Mouse (Mus musculus) c-Kit-negative CD71-positive TER-119-positive erythroid progenitor cells, embryonic 14.5 days (primary cell): ENCODE results near the gene Aff1.

ENCODE experiments used
- DNase-seq: peaks from one replicate; pipeline ENCODE4 v3.0.0-alpha.2; 2013; ENCODE audit warnings: low read depth, low spot score

The Aff1 gene

GRCm38 (mm10) chr5:103691624-103692530 lies at the start of gene Aff1:
Gene Aff1 (plus strand): TSS chr5:103692374.
- peak; percentile 78 for DNase-seq

- no peak for DNase-seq
Observed at GRCm38 (mm10) chr5:103644167-103644566, 48.0 kb upstream of the Aff1 start.

GRCm38 (mm10) chr5:103647320-103647719 lies 44.9 kb upstream of the Aff1 start:
- no peak for DNase-seq

GRCm38 (mm10) chr5:103654225-103654624 lies 37.9 kb upstream of the Aff1 start:
- DNase-seq = peak; percentile 27

GRCm38 (mm10) chr5:103654780-103655179 lies 37.4 kb upstream of the Aff1 start:
- DNase-seq = no peak

- DNase-seq = no peak
Observed at GRCm38 (mm10) chr5:103655346-103656118, 36.6 kb upstream of the Aff1 start, which contains the start of gene 1700016H13Rik. Gene 1700016H13Rik (minus strand): TSS chr5:103656010.

GRCm38 (mm10) chr5:103658921-103659320 lies 33.3 kb upstream of the Aff1 start:
- no peak for DNase-seq

- peak; percentile 32 for DNase-seq
Observed at GRCm38 (mm10) chr5:103659571-103659970, 32.6 kb upstream of the Aff1 start.

- DNase-seq = no peak
Observed at GRCm38 (mm10) chr5:103664932-103665331, 27.2 kb upstream of the Aff1 start.

- DNase-seq = no peak
Observed at GRCm38 (mm10) chr5:103665876-103666275, 26.3 kb upstream of the Aff1 start.

GRCm38 (mm10) chr5:103671858-103672257 lies 20.3 kb upstream of the Aff1 start:
- no peak for DNase-seq

GRCm38 (mm10) chr5:103673611-103674010 lies 18.6 kb upstream of the Aff1 start:
- no peak for DNase-seq

GRCm38 (mm10) chr5:103674482-103674881 lies 17.7 kb upstream of the Aff1 start:
- DNase-seq = no peak

GRCm38 (mm10) chr5:103676289-103676881 lies 15.8 kb upstream of the Aff1 start:
- DNase-seq = no peak

- DNase-seq = no peak
Observed at GRCm38 (mm10) chr5:103677894-103678293, 14.3 kb upstream of the Aff1 start.

GRCm38 (mm10) chr5:103678974-103679373 lies 13.2 kb upstream of the Aff1 start:
- no peak for DNase-seq

- DNase-seq = peak; percentile 70
Observed at GRCm38 (mm10) chr5:103680381-103680780, 11.8 kb upstream of the Aff1 start.

GRCm38 (mm10) chr5:103681824-103682223 lies 10.3 kb upstream of the Aff1 start:
- DNase-seq = no peak

GRCm38 (mm10) chr5:103689645-103690044 lies 2.5 kb upstream of the Aff1 start:
- DNase-seq = no peak

GRCm38 (mm10) chr5:103690190-103690589 lies 2.0 kb upstream of the Aff1 start:
- DNase-seq = no peak

GRCm38 (mm10) chr5:103691171-103691570 lies 1.0 kb upstream of the Aff1 start:
- no peak for DNase-seq

- DNase-seq = no peak
Observed at GRCm38 (mm10) chr5:103692531-103693040, 412 bp downstream of the Aff1 start.
